In the genomic region with DNA sequence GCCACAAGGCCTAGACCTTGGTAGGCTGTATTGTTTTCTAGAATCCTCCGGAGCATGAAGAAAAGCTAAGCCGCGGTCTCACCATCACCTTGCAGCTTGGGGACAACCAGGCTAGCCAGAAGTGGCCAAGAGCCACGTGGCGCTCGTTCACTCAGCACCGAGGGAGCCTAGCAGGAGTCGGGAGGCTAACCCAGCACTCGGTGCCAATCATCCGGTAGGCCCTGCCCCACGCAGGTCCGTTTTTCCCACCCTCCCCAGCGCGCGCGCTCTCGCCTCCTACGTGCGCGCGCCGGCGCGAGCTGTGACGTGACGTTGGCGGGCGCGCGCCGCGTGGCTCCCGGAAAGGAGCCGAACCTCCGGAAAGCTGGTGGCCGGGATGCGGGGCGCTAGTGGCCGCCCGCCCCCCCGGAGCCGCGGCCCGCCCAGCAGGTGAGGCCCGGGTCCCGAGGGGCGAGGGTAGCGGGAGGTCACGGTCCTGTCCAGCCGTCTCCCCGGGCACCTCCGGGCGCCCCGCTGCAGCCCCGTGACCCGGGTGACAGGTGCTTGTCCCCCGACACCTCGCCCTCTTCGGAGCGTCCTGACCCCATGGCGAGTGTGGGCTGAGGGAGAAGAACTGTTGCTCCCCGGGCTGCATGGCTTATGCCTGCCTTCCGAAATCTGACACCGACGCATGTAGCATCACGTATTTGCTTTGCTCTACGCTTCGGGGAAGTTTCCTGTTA, we compare ENCODE assay signal across 8 mouse cellular contexts. TPM values are rescaled to one million over a fixed set of nuclear protein-coding genes. Genes with fewer than 3 reads are reported as not detected.
DNase-seq lines count a peak whose midpoint lies in the region; ATAC-seq and TF ChIP-seq lines count a peak whose summit lies in the region.
"Not testable (repeated sequence)": the region's sequence is repeated elsewhere in the genome, so short reads cannot be mapped to it uniquely, and the experiment has no call there.

A gene (plus strand): TSS at position 315 of the 722 bp plus-strand sequence.

- not testable (repeated sequence) for TF ChIP-seq POLR2A in kidney, adult 2 months (IDR thresholded peaks at IDR 0.05; ENCODE audit: low read depth, low read length)

- H3K4me2 ChIP-seq in embryonic facial prominence, embryonic 13.5 days; lung, embryonic 16.5 days (ENCODE audit: low read depth, low read length); neural tube, embryonic 15.5 days: not testable (repeated sequence)

- H3K36me3 ChIP-seq in embryonic facial prominence, embryonic 13.5 days; kidney, adult 2 months (ENCODE audit: control insufficient read depth, insufficient read depth, low read length); lung, embryonic 16.5 days (ENCODE audit: control insufficient read depth, insufficient read depth, low read length); neural tube, embryonic 15.5 days: not testable (repeated sequence)

- H3K9me3 ChIP-seq in embryonic facial prominence, embryonic 13.5 days; lung, embryonic 16.5 days (ENCODE audit: control insufficient read depth, low read length); neural tube, embryonic 15.5 days (replicated peaks): not testable (repeated sequence)

- TF ChIP-seq CTCF in kidney, adult 2 months (conservative IDR thresholded peaks at IDR 0.05; ENCODE audit: insufficient read depth, insufficient read length, low read depth, low read length): not testable (repeated sequence)

- DNase-seq in gastrocnemius, postnatal 10 days; heart, postnatal 10 days; kidney, adult 2 months; left cerebral cortex, postnatal 25 days (ENCODE audit: low spot score in 2 of 2): not testable (repeated sequence)

- H3K4me1 ChIP-seq in embryonic facial prominence, embryonic 13.5 days; kidney, adult 2 months (ENCODE audit: control insufficient read depth, insufficient read depth, low read length); lung, embryonic 16.5 days (replicated peaks; ENCODE audit: control insufficient read depth, insufficient read depth, low read length); neural tube, embryonic 15.5 days: not testable (repeated sequence)

- peak; percentile 77 for ATAC-seq in activated CD4-positive, CD25-positive, alpha-beta regulatory T cell, adult 4 months
- ATAC-seq in embryonic facial prominence, embryonic 13.5 days (ENCODE audit: insufficient number of reproducible peaks, insufficient read depth, low FRiP score, low TSS enrichment, low read depth): peak; percentile 81
- peak; percentile 97 for ATAC-seq in lung, embryonic 16.5 days (ENCODE audit: low read depth)
- ATAC-seq in neural tube, embryonic 15.5 days (ENCODE audit: low FRiP score): peak; percentile 94

- intact Hi-C loops in heart, postnatal 10 days (cut with DNase I); left cerebral cortex, postnatal 25 days (cut with DNase I): not testable (repeated sequence)

- no CpG with 5 or more reads among the region's 68 CpGs for WGBS in embryonic facial prominence, embryonic 13.5 days
- WGBS in kidney, adult 2 months: no CpG with 5 or more reads among the region's 68 CpGs
- WGBS in lung, embryonic 16.5 days: no CpG with 5 or more reads among the region's 68 CpGs
- WGBS in neural tube, embryonic 15.5 days: no CpG with 5 or more reads among the region's 68 CpGs

- H3K27ac ChIP-seq in embryonic facial prominence, embryonic 13.5 days; kidney, adult 2 months (ENCODE audit: insufficient read depth, low read depth, low read length); lung, embryonic 16.5 days (ENCODE audit: low read length); neural tube, embryonic 15.5 days (replicated peaks): not testable (repeated sequence)

- H3K9ac ChIP-seq in embryonic facial prominence, embryonic 13.5 days; lung, embryonic 16.5 days (ENCODE audit: low read length); neural tube, embryonic 15.5 days (replicated peaks): not testable (repeated sequence)

- H3K4me3 ChIP-seq in embryonic facial prominence, embryonic 13.5 days; kidney, adult 2 months (ENCODE audit: insufficient read depth, low read depth, low read length); lung, embryonic 16.5 days (ENCODE audit: low read length); neural tube, embryonic 15.5 days (replicated peaks): not testable (repeated sequence)

- not testable (repeated sequence) for H3K27me3 ChIP-seq in embryonic facial prominence, embryonic 13.5 days; kidney, adult 2 months (replicated peaks; ENCODE audit: control insufficient read depth, insufficient read depth, low read length); lung, embryonic 16.5 days (ENCODE audit: control insufficient read depth, insufficient read depth, low read depth, low read length); neural tube, embryonic 15.5 days (replicated peaks)

RNA-seq across cellular contexts. Expression of the gene that starts here (rescaled TPM):
- polyA plus RNA-seq in activated CD4-positive, CD25-positive, alpha-beta regulatory T cell, adult 4 months (2017; shearing (Covaris generic)): 1 to 10 TPM; 4.2 to 4.7 TPM
- polyA plus RNA-seq in embryonic facial prominence, embryonic 13.5 days (2015; fragmentation: Nextera tagmentation; extraction: Ambion mirVana): 13.0 and 13.8 TPM in 2 replicates
- 10 to 100 TPM; 31.3 to 31.8 TPM for total RNA-seq in gastrocnemius, postnatal 10 days (2021)
- 10 to 100 TPM; 25.0 to 27.2 TPM for total RNA-seq in heart, postnatal 10 days (2021)
- 58.4 and 62.1 TPM in 2 replicates for polyA plus RNA-seq in kidney, adult 2 months (2012; rRNA removed)
- 10 to 100 TPM; 37.7 to 38.4 TPM for total RNA-seq in left cerebral cortex, postnatal 25 days (2021)
- 13.3 TPM in 2 replicates for polyA plus RNA-seq in lung, embryonic 16.5 days (2015; fragmentation: Nextera tagmentation; extraction: Ambion mirVana)
- 20.4 and 20.6 TPM in 2 replicates for polyA plus RNA-seq in neural tube, embryonic 15.5 days (2015; fragmentation: Nextera tagmentation; extraction: Ambion mirVana)
